Mouse (Mus musculus) stomach, embryonic 16.5 days (tissue): Measurements from ENCODE around the gene Nckap1l. TPM values are rescaled to one million over a fixed set of nuclear protein-coding genes. Genes with fewer than 3 reads are reported as not detected.
A peak's percentile ranks its signal among the peaks of the same experiment; 100 is the strongest.

Source experiments
- ATAC-seq: fragments of 200-750 bp; cut with Nextera tagmentation; 2 replicates; pipeline ENCODE4 v1.8.0; 2017; ENCODE audit warnings: moderate number of reproducible peaks, moderate TSS enrichment; ENCODE audit not compliant: insufficient read depth, low FRiP score
- H3K27ac ChIP-seq: fragments of 300-500 bp; sonication (generic); 2 replicates; pipeline ENCODE4 v1.5.1; 2014; ENCODE audit warnings: low read length
- H3K27me3 ChIP-seq: fragments of 300-500 bp; sonication (generic); 2 replicates; pipeline ENCODE4 v1.6.1; 2014; ENCODE audit warnings: low read length, control low read depth, mixed read lengths; ENCODE audit not compliant: control insufficient read depth, insufficient read depth
- H3K36me3 ChIP-seq: fragments of 300-500 bp; sonication (generic); 2 replicates; pipeline ENCODE4 v1.6.1; 2014; ENCODE audit warnings: low read length; ENCODE audit not compliant: control insufficient read depth, insufficient read depth
- H3K4me1 ChIP-seq: fragments of 300-500 bp; sonication (generic); 2 replicates; pipeline ENCODE4 v1.6.1; 2014; ENCODE audit warnings: low read length, control low read depth, mixed read lengths; ENCODE audit not compliant: control insufficient read depth, insufficient read depth
- H3K4me2 ChIP-seq: fragments of 300-500 bp; sonication (generic); 2 replicates; pipeline ENCODE4 v1.6.1; 2014; ENCODE audit warnings: low read depth, low read length, mixed read lengths
- H3K4me3 ChIP-seq: fragments of 300-500 bp; sonication (generic); replicated peaks from 2 replicates; pipeline ENCODE4 v1.5.1; 2014; ENCODE audit warnings: mild to moderate bottlenecking, low read length
- H3K9ac ChIP-seq: fragments of 300-500 bp; sonication (generic); 2 replicates; pipeline ENCODE4 v1.6.1; 2014; ENCODE audit warnings: low read length
- H3K9me3 ChIP-seq: fragments of 300-500 bp; sonication (generic); replicated peaks from 2 replicates; pipeline ENCODE4 v1.6.1; 2016; ENCODE audit warnings: low read length, control low read depth; ENCODE audit not compliant: control insufficient read depth
- WGBS: fragments of 180-500 bp; shearing (Covaris S2); extraction: QIAGEN DNeasy Blood & Tissue Kit; methylation state at CpG from one replicate; pipeline ENCODE4 v1.1.7; 2014; 5-methylcytosine and 5-hydroxymethylcytosine counted together
- polyA plus RNA-seq: library from polyadenylated mRNA; unstranded; fragments of >200 nt; fragmentation: Nextera tagmentation; extraction: Ambion mirVana; gene quantifications from 2 replicates; pipeline ENCODE4 v1.2.1, GENCODE M21; 2015

Nckap1l gene
- polyA plus RNA-seq, 1 experiment from 2014 or later: 4.5 TPM

DNA sequence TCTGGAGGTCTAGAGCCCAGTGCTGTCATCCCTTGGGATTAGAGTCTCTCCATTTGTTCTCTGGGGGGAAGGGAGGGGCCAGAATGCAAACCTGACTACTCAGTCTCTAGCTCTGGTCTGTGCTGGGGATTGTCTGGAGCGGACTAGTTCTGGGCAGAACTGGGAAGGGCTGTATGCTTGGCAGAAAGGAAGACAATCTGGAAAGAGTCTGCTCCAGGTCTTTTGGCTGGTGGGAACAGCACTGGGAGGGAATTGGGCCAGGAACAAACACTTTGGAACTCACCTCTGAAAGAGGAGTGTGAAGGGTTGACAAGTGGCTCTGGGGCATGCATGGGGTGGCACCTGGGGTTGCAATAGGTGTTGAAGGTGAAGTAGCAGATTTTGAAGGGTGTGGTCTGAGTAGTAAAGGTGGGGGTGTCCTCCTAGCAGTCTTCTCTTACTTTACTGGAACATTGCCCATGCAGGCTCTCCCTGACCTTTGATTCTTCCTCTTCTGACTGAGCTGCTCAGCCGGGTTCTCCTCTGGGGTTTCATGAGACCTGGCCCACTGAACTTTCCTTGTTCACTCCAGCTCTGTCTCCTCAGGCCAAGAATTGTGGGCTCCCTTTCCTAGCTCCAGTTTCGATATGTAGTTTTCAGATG lies 69.0 kb downstream of the Nckap1l start:
- H3K36me3 ChIP-seq: peaks cover 3% of the 10 kb centered on the region; the same call in 1 of the 2 replicates
- no peak overlapping the region for H3K4me3 ChIP-seq
- H3K4me1 ChIP-seq: peaks cover 10% of the 10 kb centered on the region; the same call in 1 of the 2 replicates
- no peak overlapping the region for H3K9ac ChIP-seq
- no peaks in the 10 kb centered on the region for H3K27me3 ChIP-seq
- no peaks in the 10 kb centered on the region for H3K9me3 ChIP-seq
- 56% methylated on average over 3 of the region's 3 CpGs for WGBS
- H3K27ac ChIP-seq: no peak overlapping the region
- no peak for ATAC-seq
- no peak overlapping the region for H3K4me2 ChIP-seq

DNA sequence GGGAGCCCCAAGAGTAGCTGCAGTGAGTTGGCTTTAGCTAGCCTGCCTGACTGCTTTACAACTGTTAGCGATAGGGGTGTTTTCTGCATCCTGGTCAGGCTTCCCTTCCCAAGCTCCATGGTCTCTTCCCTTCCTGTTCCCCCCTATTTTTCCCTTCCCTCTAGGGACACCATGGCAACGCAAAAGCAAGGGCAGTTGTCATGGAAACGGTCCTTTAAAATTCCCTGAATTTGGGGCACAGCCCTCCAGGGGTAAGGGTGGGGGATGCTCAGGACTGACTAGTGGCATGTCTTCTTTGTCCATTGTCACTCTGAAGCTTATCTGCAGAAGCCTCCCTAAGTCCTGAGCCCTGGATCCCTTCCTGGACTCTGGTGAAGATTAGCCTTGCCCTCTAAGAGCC lies 69.6 kb downstream of the Nckap1l start:
- no peaks in the 10 kb centered on the region for H3K9me3 ChIP-seq
- no peaks in the 10 kb centered on the region for H3K27me3 ChIP-seq
- H3K9ac ChIP-seq: no peak overlapping the region
- ATAC-seq: no peak
- H3K4me2 ChIP-seq: no peak overlapping the region
- peaks cover 3% of the 10 kb centered on the region; the same call in 1 of the 2 replicates for H3K36me3 ChIP-seq
- 61% methylated on average over 3 of the region's 3 CpGs for WGBS
- H3K4me1 ChIP-seq: peaks cover 10% of the 10 kb centered on the region; the same call in 1 of the 2 replicates
- H3K4me3 ChIP-seq: no peak overlapping the region
- H3K27ac ChIP-seq: no peak overlapping the region

DNA sequence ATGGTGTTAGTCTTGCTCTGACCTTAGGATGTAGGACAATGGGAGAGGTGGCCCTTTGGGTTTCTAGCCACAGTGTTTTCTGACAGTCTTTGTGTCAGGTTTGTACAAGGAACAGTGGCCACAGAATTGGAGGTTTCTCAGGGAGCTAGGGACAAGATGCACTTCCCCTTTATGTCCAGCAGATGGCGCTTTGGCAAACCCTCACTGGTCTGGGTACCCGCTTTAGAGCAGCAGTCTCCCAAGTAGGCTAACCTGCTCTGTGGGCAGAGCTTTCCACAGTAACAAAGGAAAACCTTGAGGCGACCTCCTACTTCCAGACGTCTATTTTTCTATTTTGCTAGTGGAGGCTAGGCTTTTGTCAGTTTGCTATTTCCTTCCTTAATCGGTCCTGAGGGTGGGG lies 76.8 kb downstream of the Nckap1l start:
- H3K27me3 ChIP-seq: no peaks in the 10 kb centered on the region

DNA sequence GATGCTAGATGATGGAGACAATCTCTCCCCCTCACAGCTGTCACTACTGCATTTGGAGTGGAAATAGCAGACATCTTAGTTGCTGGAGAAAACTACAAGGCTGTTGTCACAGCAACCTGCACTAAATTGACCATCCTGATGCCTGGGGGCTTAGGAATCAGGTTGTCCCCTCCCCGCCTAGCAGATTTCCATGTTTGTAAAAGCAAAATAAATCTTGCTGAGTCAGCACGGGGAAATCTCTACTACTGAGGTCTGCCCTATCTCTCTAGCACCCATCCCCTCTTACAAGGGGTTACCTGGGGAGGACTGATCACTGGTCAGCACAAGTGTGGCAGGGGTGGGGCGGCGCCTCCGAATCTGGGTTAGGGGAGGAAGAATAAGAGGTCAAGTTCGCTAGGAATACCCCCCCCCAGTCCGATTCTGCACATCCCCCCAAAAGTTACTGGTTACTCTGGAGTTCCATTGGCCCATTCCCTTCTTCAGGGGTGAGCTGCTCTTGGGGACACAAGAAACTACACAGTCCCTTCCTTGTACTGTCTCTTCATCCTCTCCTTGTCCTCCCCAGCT lies 80.5 kb downstream of the Nckap1l start:
- H3K27me3 ChIP-seq: peaks cover 13% of the 10 kb centered on the region; the same call in 1 of the 2 replicates
- H3K4me3 ChIP-seq: no peak overlapping the region
- H3K36me3 ChIP-seq: no peaks in the 10 kb centered on the region
- no peak for ATAC-seq
- peaks cover 10% of the 10 kb centered on the region; the same call in 1 of the 2 replicates for H3K4me1 ChIP-seq
- H3K9me3 ChIP-seq: no peaks in the 10 kb centered on the region
- H3K9ac ChIP-seq: no peak overlapping the region
- H3K27ac ChIP-seq: no peak overlapping the region
- 73% methylated on average over 7 of the region's 7 CpGs for WGBS
- H3K4me2 ChIP-seq: no peak overlapping the region

More for the DNA sequence above, 76.8 kb downstream of the Nckap1l start:
- Histone ChIP-seq H3K9ac (no peak overlapping the region), H3K4me2 (no peak overlapping the region), H3K36me3 (no peaks in the 10 kb centered on the region), H3K27ac (no peak overlapping the region), H3K9me3 (no peaks in the 10 kb centered on the region), H3K4me3 (no peak overlapping the region), H3K4me1 (no peaks in the 10 kb centered on the region)
- 11% methylated on average over 5 of the region's 5 CpGs for WGBS
- peak; percentile 61; the same call in 1 of the 2 replicates for ATAC-seq

DNA sequence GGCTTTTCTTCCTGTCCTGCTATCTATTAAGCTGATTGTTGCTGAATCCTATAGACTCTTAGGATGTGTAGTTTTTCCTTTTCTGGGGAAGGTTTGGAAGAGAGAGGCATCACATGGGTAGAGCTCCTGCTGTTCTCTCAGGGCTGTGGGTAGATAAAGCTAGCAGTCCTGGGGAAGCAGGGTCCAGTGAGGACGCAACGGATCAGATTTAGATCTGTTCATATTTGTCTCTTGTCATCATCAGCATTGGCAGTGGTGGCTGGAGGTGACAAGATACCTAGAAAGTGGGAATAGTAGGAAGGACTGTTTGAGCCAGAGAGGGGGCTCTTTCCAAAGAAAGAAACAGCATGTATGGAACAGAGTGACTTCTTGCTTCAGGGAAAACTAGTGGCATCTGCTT lies 81.4 kb downstream of the Nckap1l start:
- Histone ChIP-seq H3K4me3 (no peak overlapping the region), H3K9ac (no peak overlapping the region), H3K4me1 (peaks cover 10% of the 10 kb centered on the region; the same call in 1 of the 2 replicates), H3K36me3 (no peaks in the 10 kb centered on the region), H3K27me3 (peaks cover 13% of the 10 kb centered on the region; the same call in 1 of the 2 replicates), H3K27ac (no peak overlapping the region), H3K9me3 (no peaks in the 10 kb centered on the region), H3K4me2 (no peak overlapping the region)
- WGBS: 84% methylated on average over 2 of the region's 2 CpGs
- no peak for ATAC-seq

DNA sequence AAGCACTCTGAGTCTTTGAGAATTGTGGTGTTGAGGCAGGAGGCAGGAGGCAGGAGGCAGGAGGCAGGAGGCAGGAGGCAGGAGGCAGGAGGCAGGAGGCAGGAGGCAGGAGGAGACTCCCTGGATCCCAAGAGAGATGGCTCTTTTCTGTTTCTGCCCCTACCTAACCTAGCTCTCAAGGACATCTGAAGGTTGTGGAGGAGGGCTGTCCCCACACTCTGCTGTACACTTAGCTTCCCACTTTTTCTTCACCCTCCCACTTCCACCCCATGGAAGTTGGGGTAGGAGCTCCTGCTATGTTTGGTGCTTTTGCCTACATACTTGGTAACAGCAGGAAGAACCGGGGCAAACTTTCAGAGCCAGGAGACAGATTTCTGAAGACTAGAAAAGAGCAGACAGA lies 82.2 kb downstream of the Nckap1l start:
- Histone ChIP-seq H3K4me3 (no peak overlapping the region), H3K36me3 (no peaks in the 10 kb centered on the region), H3K27me3 (peaks cover 16% of the 10 kb centered on the region; the same call in 1 of the 2 replicates), H3K27ac (no peak overlapping the region), H3K9me3 (no peaks in the 10 kb centered on the region), H3K4me1 (peaks cover 10% of the 10 kb centered on the region; the same call in 1 of the 2 replicates), H3K9ac (no peak overlapping the region), H3K4me2 (no peak overlapping the region)
- 51% methylated on average over 1 of the region's 1 CpGs for WGBS
- ATAC-seq: no peak

DNA sequence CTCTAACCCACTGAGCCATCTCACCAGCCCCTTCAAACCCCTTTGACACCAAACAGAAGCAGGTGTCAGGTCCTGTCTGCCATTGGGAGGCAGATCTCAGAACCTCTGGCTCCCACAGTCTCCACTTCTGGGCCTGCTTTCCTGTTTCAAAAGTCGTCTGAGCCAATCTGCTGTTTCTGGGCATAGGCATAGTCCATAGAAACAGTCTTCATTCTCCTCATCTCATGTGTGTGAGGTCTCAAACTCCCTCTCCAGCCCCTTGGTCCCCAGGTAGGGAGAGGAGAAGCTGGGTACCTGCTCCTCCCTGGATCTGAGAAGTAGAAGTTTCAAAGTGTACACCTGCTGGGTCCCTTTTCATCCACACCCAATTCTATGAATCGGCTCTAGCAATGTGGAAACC lies 82.9 kb downstream of the Nckap1l start:
- no peak overlapping the region for H3K27ac ChIP-seq
- ATAC-seq: no peak
- H3K4me2 ChIP-seq: peak overlapping the region; percentile 84
- no peaks in the 10 kb centered on the region for H3K36me3 ChIP-seq
- peaks cover 10% of the 10 kb centered on the region; the same call in 1 of the 2 replicates for H3K4me1 ChIP-seq
- H3K9ac ChIP-seq: peak overlapping the region; percentile 70
- no peak overlapping the region for H3K4me3 ChIP-seq
- no peaks in the 10 kb centered on the region for H3K9me3 ChIP-seq
- 31% methylated on average over 2 of the region's 2 CpGs for WGBS
- peaks cover 16% of the 10 kb centered on the region; the same call in 1 of the 2 replicates for H3K27me3 ChIP-seq

DNA sequence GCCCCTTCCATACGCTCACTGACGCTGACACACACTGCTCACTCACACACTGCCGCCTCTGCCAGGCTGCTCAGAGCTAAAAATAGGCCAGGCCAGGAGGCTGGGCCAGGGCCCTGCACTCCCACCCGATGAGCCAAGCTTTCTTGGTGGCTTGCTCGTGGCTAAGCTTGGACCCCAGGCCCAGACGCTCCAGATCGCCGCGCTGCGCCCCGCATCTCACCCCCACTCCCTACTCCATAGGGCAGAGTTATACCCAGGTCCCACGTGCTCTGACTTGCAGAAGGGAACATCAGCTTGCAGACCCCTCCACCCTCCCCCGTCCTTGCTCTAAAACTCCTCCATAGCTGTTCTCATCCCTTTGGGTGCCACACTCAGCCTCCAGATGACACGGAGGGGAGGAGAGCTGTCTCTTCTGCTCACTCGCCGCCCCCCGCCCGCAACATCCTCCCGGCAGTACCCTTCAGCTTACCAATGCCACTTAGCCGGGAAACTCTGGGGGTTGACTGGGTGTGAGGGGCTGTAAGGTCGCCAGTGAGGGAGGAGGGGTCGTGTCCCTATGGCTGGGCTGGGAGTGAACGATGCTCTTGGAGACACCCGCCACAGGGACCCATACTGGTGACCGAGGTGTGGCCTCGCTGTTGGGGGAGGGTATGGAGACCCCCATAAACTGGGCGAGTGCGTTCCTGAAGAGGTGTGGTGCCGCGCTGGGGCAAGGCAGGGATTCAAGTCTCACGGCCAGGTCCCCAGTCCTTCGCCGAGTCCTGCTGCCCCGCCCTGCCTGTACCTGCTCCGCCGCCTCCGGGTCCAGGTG lies 83.6 kb downstream of the Nckap1l start:
- 4% methylated on average over 37 of the region's 37 CpGs for WGBS
- Histone ChIP-seq H3K9ac (peak overlapping the region; percentile 70), H3K4me1 (peaks cover 10% of the 10 kb centered on the region; the same call in 1 of the 2 replicates), H3K36me3 (no peaks in the 10 kb centered on the region), H3K9me3 (no peaks in the 10 kb centered on the region), H3K27ac (no peak overlapping the region), H3K27me3 (peaks cover 16% of the 10 kb centered on the region; the same call in 1 of the 2 replicates), H3K4me2 (peak overlapping the region; percentile 84), H3K4me3 (peak overlapping the region; percentile 62)
- ATAC-seq: peak; percentile 30; the same call in 1 of the 2 replicates
